Mouse (Mus musculus): ENCODE measurements around the gene Fam168a. TPM values are rescaled to one million over a fixed set of nuclear protein-coding genes. Genes with fewer than 3 reads are reported as not detected.
"Not testable (repeated sequence)": the region's sequence is repeated elsewhere in the genome, so short reads cannot be mapped to it uniquely, and the experiment has no call there.

Gene Fam168a
- total and polyA plus RNA-seq, 2 experiments from 2014 or later: 106 to 163 TPM

DNA sequence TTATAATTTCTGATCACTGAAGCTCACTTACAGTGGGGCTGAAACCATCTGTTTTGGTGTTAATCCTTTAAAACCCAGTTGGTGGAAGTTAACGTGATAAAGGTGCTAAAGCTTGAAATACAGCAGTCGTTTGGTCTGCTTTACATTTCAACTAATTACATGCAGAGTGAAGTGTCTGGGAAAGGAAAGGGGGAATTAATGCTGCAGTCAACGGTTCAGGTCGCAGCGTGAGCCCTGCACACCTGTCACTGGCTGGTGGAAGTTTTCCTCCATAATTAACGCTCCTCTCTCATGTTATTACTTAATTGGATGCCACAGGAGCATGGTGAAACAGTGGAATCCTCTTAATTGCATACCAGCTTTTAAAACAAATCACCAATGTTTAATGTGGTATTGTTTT lies 27.8 kb downstream of the Fam168a start:
- DNase-seq (ENCODE audit: low spot score) (peak; percentile 12), ATAC-seq (ENCODE audit: low FRiP score) (no peak)
- Histone ChIP-seq H3K27me3 (ENCODE audit: insufficient read depth, low read length) (no peaks in the 10 kb centered on the region), H3K9me3 (ENCODE audit: low read length) (no peaks in the 10 kb centered on the region), H3K4me3 (ENCODE audit: low read depth, low read length) (no peak overlapping the region), H3K27ac (ENCODE audit: low read depth, low read length) (no peak overlapping the region), H3K4me1 (ENCODE audit: insufficient read depth, low read length) (no peaks in the 10 kb centered on the region), H3K4me2 (ENCODE audit: low read depth, low read length, poor library complexity, severe bottlenecking) (no peak overlapping the region), H3K36me3 (ENCODE audit: insufficient read depth, low read length) (no peaks in the 10 kb centered on the region), H3K9ac (replicated peaks; ENCODE audit: low read length, poor library complexity, severe bottlenecking) (no peak overlapping the region)
- TF ChIP-seq CTCF (IDR thresholded peaks at IDR 0.05): no peak
- WGBS: 36% methylated on average over 6 of the region's 6 CpGs

DNA sequence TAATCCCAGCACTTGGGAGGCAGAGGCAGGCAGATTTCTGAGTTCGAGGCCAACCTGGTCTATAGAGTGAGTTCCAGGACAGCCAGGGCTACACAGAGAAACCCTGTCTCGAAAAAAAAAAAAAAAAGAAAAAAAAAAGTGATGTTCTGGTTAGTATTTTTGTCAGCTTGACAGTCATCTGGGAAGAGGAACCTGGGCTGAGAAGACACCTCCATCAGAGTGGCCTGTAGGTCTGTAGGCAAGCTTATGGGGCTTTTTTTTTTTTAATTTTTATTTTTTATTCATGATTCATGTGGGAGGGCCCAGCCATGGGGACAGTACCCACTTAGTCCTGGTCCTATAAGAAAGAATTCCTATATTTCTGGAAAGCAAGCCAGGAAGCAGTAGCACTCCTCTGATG lies 28.5 kb downstream of the Fam168a start:
- DNase-seq (ENCODE audit: low spot score); ATAC-seq (ENCODE audit: low FRiP score); H3K9me3 ChIP-seq (ENCODE audit: low read length); H3K4me2 ChIP-seq (ENCODE audit: low read depth, low read length, poor library complexity, severe bottlenecking); H3K27ac ChIP-seq (ENCODE audit: low read depth, low read length); H3K4me3 ChIP-seq (ENCODE audit: low read depth, low read length); H3K36me3 ChIP-seq (ENCODE audit: insufficient read depth, low read length); H3K9ac ChIP-seq (replicated peaks; ENCODE audit: low read length, poor library complexity, severe bottlenecking); H3K27me3 ChIP-seq (ENCODE audit: insufficient read depth, low read length); H3K4me1 ChIP-seq (ENCODE audit: insufficient read depth, low read length): not testable (repeated sequence)
- WGBS: 100% methylated on average over 1 of the region's 2 CpGs

DNA sequence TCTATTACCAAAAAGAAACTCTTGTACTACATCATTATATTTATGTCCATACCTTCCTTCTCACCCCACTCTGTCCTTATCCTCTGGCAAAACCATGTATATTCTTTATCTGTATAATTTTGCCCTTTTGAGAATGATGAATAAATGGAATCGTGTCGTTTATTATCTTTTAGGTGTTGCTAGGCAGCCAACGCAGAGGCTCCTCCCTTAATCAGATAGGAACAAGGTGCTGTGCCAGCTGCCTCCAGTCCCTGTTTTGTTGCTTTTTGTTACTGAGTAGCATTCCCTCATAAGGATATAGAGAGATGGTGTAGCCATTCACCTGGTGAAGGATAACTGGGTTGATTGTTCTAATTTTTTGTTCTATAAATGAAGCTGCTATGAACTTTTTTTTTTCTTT lies 29.7 kb downstream of the Fam168a start:
- H3K9ac ChIP-seq (replicated peaks; ENCODE audit: low read length, poor library complexity, severe bottlenecking): no peak overlapping the region
- TF ChIP-seq CTCF (IDR thresholded peaks at IDR 0.05): no peak
- H3K4me2 ChIP-seq (ENCODE audit: low read depth, low read length, poor library complexity, severe bottlenecking): no peak overlapping the region
- no peaks in the 10 kb centered on the region for H3K9me3 ChIP-seq (ENCODE audit: low read length)
- no peaks in the 10 kb centered on the region for H3K4me1 ChIP-seq (ENCODE audit: insufficient read depth, low read length)
- no peak overlapping the region for H3K27ac ChIP-seq (ENCODE audit: low read depth, low read length)
- H3K27me3 ChIP-seq (ENCODE audit: insufficient read depth, low read length): no peaks in the 10 kb centered on the region
- DNase-seq (ENCODE audit: low spot score): no peak
- no peak for ATAC-seq (ENCODE audit: low FRiP score)
- WGBS: 89% methylated on average over 3 of the region's 3 CpGs
- H3K4me3 ChIP-seq (ENCODE audit: low read depth, low read length): no peak overlapping the region
- no peaks in the 10 kb centered on the region for H3K36me3 ChIP-seq (ENCODE audit: insufficient read depth, low read length)

DNA sequence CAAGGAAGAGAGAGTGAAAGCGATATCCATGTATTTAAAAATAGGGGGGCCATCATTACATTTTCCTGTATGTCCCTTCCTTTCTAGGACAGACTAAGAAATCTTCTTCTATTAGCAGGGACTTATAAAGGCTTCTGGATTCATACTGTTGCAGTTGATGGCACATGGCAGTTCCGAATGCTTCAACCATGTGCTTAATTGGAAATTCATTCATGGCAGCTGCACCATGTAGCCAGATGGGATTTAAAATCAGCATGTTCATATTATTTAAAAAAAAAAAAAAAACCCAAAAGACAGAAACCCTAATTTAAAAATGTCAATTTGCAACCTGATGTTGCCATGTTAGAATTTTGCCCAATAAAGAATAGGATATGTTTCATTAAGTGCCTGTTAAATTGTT lies 37.9 kb downstream of the Fam168a start:
- no peak overlapping the region for H3K4me3 ChIP-seq (ENCODE audit: low read depth, low read length)
- no peak for TF ChIP-seq CTCF (IDR thresholded peaks at IDR 0.05)
- no peaks in the 10 kb centered on the region for H3K36me3 ChIP-seq (ENCODE audit: insufficient read depth, low read length)
- no peak for ATAC-seq (ENCODE audit: low FRiP score)
- no peak overlapping the region for H3K27ac ChIP-seq (ENCODE audit: low read depth, low read length)
- H3K4me2 ChIP-seq (ENCODE audit: low read depth, low read length, poor library complexity, severe bottlenecking): no peak overlapping the region
- no peaks in the 10 kb centered on the region for H3K9me3 ChIP-seq (ENCODE audit: low read length)
- no peak for DNase-seq (ENCODE audit: low spot score)
- 81% methylated on average over 2 of the region's 2 CpGs for WGBS
- H3K27me3 ChIP-seq (ENCODE audit: insufficient read depth, low read length): no peaks in the 10 kb centered on the region
- no peak overlapping the region for H3K9ac ChIP-seq (replicated peaks; ENCODE audit: low read length, poor library complexity, severe bottlenecking)
- no peaks in the 10 kb centered on the region for H3K4me1 ChIP-seq (ENCODE audit: insufficient read depth, low read length)

DNA sequence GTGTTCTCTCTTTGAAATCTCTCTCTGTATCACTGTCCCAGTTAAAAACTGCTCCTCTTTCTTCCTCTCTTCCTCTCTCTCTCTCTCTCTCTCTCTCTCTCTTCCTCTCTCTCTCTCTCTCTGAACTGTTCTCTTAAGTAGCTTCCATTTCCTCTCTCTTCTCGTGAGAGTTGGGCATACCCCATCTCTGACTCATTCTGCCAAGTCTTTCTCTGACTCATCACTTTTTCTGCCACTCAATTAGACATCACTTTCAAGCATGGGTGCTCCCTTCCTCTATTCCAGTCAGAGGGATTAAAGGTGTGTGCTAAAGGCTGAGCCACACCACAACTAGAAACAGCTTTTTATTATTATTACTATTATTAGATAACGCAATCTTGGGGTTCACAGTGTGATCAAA lies 43.7 kb downstream of the Fam168a start:
- H3K4me3 ChIP-seq (ENCODE audit: low read depth, low read length): no peak overlapping the region
- H3K27ac ChIP-seq (ENCODE audit: low read depth, low read length): no peak overlapping the region
- no peak overlapping the region for H3K9ac ChIP-seq (replicated peaks; ENCODE audit: low read length, poor library complexity, severe bottlenecking)
- H3K4me1 ChIP-seq (ENCODE audit: insufficient read depth, low read length): no peaks in the 10 kb centered on the region
- no peak overlapping the region for H3K4me2 ChIP-seq (ENCODE audit: low read depth, low read length, poor library complexity, severe bottlenecking)
- no peaks in the 10 kb centered on the region for H3K27me3 ChIP-seq (ENCODE audit: insufficient read depth, low read length)
- no peak for ATAC-seq (ENCODE audit: low FRiP score)
- no peaks in the 10 kb centered on the region for H3K9me3 ChIP-seq (ENCODE audit: low read length)
- DNase-seq (ENCODE audit: low spot score): no peak
- H3K36me3 ChIP-seq (ENCODE audit: insufficient read depth, low read length): no peaks in the 10 kb centered on the region
- TF ChIP-seq CTCF (IDR thresholded peaks at IDR 0.05): no peak
- 80% methylated on average over 2 of the region's 2 CpGs for WGBS

DNA sequence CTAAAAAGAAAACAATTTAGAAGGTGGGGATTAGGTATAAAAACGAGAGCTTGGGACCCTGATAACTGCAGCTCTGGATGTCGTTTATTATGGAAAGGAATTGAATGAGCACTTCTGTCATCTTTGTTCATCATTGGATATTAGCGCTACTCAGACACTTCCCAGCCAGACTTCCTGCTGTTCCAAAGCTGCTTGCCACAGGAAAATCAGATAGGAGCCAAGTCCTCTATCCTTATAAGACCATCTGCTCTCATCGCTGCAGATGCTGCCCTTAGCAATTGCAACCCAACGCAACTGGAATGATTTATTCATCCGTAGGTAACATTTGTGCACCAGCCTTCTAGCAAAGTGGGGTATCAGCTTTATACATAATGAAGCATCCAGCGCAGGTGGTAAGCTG lies 52.3 kb downstream of the Fam168a start:
- TF ChIP-seq CTCF (IDR thresholded peaks at IDR 0.05): no peak
- 76% methylated on average over 7 of the region's 7 CpGs for WGBS
- peak; percentile 72 for DNase-seq (ENCODE audit: low spot score)
- Histone ChIP-seq H3K27ac (ENCODE audit: low read depth, low read length) (no peak overlapping the region), H3K36me3 (ENCODE audit: insufficient read depth, low read length) (no peaks in the 10 kb centered on the region), H3K4me2 (ENCODE audit: low read depth, low read length, poor library complexity, severe bottlenecking) (no peak overlapping the region), H3K4me1 (ENCODE audit: insufficient read depth, low read length) (no peaks in the 10 kb centered on the region), H3K9ac (replicated peaks; ENCODE audit: low read length, poor library complexity, severe bottlenecking) (no peak overlapping the region), H3K27me3 (ENCODE audit: insufficient read depth, low read length) (no peaks in the 10 kb centered on the region), H3K9me3 (ENCODE audit: low read length) (peaks cover 3% of the 10 kb centered on the region; the same call in 1 of the 2 replicates), H3K4me3 (ENCODE audit: low read depth, low read length) (no peak overlapping the region)
- ATAC-seq (ENCODE audit: low FRiP score): no peak

DNA sequence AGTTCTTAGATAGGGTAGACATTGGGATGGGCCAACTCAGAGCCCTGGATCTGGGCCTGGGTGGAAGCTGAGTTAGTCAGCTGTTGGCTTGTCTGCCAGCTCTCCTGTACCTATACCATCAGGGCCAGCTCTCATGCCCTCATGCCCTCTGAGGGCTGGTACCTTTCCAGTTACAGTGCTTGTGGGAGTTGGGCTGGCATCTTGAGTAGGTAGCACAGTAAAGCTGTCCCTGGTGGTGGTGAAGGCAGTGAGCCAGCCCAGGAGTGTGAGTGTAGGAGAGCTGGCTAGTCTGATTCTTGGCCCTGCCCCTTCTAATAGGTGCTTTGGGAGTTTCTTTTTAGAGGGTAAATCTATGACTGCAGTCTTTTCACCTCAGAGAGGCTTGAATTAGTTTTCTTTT lies 56.3 kb downstream of the Fam168a start:
- H3K9ac ChIP-seq (replicated peaks; ENCODE audit: low read length, poor library complexity, severe bottlenecking): no peak overlapping the region
- no peak overlapping the region for H3K27ac ChIP-seq (ENCODE audit: low read depth, low read length)
- no peak overlapping the region for H3K4me3 ChIP-seq (ENCODE audit: low read depth, low read length)
- no peak for DNase-seq (ENCODE audit: low spot score)
- no peaks in the 10 kb centered on the region for H3K4me1 ChIP-seq (ENCODE audit: insufficient read depth, low read length)
- H3K36me3 ChIP-seq (ENCODE audit: insufficient read depth, low read length): no peaks in the 10 kb centered on the region
- no peaks in the 10 kb centered on the region for H3K27me3 ChIP-seq (ENCODE audit: insufficient read depth, low read length)
- no peak for ATAC-seq (ENCODE audit: low FRiP score)
- H3K9me3 ChIP-seq (ENCODE audit: low read length): no peaks in the 10 kb centered on the region
- no peak overlapping the region for H3K4me2 ChIP-seq (ENCODE audit: low read depth, low read length, poor library complexity, severe bottlenecking)
- TF ChIP-seq CTCF (IDR thresholded peaks at IDR 0.05): no peak

All from midbrain, postnatal 0 days (tissue).